Mouse (Mus musculus): Measurements from ENCODE around the gene Cox11.

Gene Cox11

DNA sequence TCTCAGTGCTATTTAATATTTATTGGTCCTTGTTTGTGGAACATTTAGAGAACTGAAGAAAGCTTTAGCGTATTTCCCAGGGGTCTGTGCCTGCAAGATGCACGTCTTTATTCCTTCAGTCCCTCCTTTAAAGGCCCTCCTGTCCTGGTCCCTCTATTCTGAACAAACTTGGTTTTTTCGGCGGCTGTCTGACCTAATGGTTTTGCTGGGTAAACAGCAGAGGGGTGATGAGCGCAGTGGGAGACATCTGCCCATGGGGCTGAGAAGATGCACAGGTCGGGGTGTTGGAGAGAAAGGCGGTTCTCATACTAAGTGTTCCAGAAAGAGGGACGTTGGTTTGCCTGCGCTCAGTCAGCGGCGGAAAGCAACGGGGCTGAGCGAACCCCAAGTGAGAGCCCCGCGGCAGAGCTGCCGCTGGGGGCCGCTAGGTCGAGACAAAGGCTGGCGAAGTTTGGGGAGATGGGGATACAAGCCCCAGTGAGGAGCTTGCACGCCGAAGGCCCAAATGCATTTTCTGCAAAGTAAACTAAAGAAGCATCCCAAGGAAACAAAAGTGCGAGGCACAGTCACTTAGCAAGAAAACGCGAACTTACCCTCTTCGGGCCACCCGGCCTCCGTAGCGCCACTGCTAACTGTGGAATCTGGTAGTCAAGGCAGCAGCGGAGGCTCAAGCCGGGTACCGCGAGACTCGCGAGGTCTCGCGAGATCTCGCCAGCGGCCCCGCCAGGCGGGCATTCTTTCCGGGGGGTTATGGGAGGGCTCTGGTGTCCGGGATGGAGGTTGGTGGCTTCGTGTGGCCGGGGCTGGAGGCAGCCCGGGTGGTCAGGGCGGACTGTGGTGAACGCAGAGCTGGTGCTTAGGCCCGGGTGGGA lies at the start of gene Cox11, which contains the start of gene Stxbp4:
Gene Cox11 (plus strand): TSS at position 734 of the 872 bp plus-strand sequence.
Gene Stxbp4 (minus strand): TSS at position 645 of the 872 bp plus-strand sequence.
- peak; percentile 89 for DNase-seq (ENCODE audit: low spot score)

DNA sequence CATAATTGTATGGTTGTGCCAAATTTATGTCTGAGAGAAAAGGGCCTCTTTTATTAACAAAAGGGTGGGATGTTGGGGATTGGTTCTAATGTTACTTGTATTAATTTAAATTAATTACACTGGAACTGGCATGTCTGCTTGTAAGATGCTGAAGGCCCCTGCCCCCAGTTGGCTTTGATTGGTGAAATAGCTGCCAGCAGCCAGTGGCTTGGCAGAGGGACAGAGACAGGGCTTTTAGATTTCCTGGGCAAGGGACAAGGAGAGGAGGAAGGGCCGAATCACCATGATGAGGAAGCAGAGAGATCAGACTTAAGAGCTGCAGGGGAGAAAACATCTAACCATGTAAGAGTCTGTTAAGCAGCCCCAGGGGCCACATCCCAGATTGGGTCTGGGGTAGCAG lies 47.0 kb upstream of the Cox11 start:
- no peak for DNase-seq (ENCODE audit: low spot score)

DNA sequence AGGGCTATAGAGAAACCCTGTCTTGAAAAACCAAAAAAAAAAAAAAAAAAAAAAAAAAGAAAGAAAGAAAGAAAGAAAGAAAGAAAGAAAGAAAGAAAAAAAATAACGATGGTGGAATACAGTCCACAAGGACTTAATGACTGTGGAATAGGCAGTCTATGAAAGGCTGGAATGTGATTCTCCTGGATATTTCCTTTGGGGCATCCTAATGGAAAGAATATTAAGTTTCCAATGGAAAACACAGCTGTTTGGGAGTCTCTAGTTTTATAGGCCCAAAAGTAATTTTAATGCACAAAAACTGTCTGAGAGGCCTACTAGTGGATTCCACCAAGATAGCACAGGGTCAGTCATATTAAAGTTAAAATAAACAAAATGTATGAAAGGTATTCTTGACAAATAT lies 42.1 kb upstream of the Cox11 start:
- DNase-seq (ENCODE audit: low spot score), result no peak

DNA sequence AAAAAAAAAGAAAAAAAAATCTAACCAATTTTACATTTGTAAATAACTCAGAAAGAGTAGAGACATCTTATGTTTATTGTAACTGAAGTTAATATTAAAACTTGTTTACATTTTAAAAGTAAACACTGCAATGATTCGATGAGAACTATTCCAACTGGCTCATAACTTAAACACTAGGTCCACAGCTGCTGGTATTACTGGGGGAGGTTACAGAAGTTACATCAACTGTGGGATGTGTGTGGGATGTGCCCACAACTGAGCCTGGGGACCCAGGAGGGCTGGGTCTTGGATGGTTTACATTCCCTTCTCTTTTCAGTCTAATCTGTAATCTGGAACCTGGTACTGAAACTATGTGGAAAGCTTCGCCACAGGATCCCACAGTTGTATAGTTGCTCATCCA lies 34.9 kb upstream of the Cox11 start:
- DNase-seq (ENCODE audit: low spot score), result no peak

DNA sequence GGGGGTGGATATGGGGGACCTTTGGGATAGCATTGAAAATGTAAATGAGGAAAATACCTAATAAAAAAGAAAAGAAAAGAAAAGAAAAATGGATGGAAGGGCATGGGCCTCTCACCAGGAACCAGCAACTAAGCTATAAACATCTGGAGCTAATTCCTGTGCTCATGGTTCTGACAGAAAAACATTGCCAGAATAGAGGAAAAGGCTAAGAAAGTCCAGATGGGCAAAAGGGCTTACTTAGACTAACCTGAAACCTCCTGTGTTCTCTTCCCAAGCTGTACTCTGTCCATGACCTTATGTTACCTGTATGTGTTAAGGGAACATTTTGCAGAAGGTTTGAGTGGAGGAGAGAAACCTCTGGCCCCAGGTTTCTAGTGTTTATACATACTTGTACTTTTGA lies 25.9 kb upstream of the Cox11 start:
- DNase-seq (ENCODE audit: low spot score), result no peak

DNA sequence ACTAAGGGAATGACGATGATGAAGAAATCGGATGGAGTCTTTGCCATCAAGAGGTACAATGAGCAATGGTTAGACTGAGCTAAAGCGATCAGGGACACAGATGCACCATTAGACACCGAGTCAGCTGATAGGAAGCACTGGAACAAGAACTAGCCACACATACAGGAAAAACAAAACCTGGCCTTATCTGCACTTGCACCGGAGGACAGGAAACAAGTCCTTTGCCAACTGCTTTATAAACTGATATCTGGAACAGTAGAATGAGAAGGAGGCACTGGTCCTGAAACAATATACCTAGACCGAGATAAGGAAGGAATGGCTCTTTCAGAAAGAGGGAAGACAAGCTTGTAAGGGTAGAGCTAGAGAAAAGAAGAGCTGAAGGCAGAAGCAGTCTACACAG lies 23.2 kb upstream of the Cox11 start:
- no peak for DNase-seq (ENCODE audit: low spot score)

DNA sequence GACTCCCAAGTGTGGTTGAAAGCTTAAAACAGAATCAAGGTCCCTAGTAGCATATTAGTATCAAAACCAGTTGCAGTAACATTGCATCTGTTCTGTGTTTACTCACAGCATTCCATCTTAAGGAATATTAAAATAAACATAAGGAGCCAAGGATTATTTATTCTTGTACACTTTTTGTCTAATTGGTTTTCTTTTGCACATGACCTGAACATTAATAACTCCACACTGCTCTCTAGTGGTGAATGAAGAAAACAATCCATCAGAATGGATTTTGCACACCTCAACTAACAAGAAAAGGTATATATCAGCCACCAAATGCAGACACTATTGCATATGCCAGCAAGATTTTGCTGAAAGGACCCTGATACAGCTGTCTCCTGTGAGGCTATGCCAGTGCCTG lies 21.5 kb upstream of the Cox11 start:
- DNase-seq (ENCODE audit: low spot score), result no peak

DNA sequence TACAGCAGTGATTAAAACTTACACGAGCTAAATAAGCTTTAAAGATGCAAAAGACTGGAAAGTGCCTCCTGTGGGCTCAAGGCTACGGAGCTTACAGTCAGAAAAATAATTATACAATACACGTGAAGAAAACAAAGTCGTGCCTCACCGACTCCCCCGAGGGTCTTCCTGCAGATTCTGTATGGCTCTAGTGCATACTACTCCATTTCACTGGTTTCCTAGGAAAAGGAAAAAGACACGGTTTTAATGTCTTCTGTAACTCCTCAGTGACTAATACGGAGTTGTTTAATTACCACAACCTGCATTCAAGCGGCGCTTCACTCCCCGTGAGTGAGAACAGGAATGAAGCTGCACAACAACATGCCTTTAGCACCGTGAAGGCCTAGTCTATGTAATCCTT lies 15.9 kb upstream of the Cox11 start:
- no peak for DNase-seq (ENCODE audit: low spot score)

DNA sequence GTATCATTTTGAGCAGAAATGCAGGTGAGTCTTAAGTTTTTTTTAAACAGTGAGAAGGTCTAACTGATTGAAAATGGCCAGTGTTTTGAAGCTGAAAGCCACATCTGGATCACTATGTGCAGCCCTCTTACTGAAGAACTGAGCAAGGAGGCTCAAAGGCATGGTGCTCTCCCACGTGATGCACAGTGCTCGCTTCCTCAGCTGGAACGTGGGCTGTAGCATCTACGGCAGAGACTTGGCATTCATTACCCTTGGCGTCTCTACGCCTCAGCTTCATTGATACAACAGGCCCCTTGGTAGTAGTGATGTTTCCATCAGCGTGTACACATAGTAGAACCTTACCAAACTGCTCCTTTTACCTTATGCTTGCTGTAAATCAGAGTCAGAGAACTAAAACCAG lies 15.5 kb upstream of the Cox11 start:
- DNase-seq (ENCODE audit: low spot score), result no peak

DNA sequence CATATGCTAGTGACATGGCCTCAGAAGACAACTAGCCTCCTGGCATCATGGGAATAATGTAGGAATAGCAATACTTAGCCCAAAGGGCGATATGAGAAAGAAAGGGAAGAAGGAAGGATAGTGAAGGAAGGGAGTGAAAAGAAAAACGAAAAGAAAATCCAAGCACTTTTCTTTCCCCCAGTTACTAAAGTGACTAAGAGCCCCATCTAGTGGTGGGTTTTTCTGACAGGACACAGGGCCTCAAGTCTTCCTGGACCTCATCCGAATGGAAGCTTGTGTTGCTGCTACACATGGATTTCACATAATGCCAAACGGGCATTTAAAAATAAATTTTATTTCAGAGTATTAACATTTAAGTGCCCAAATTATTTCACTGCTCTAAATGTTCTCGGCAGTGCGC lies 14.5 kb upstream of the Cox11 start:
- no peak for DNase-seq (ENCODE audit: low spot score)

DNA sequence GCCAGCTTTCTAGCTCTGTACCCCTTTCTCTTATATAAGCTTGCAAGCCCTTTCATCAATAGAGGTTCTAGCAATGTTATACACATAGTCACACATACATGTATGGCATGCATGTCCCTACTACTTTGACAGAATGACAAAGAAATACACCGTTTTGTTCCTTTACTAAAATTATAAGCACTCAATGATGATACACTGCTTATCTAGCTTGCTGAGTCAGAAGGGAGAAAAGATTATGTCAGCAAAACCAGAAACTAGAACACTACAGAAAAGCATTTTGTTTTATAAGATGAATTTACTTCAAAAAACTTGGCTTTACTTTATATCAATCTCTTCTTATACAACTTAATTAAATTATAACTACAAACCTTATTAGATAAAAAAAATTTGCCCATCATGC lies 12.8 kb upstream of the Cox11 start:
- no peak for DNase-seq (ENCODE audit: low spot score)

DNA sequence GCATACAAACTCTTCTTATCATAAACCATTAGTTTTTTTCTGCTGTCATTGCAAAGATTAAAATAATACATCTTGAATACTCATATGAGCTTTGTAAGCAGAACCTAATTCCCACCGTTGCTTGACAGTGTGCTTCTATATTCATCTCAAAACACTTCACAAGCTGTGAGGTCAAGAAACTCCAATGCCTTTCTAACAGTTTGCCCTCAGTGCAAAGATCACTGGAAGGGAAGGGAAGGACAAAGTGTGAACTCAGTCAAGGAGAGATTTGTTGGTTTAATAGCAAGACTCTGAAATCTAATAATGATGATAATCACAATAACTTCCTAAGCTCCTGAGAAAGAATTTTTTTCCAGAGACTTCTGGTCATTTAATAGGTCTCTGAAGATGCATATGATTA lies 10.2 kb upstream of the Cox11 start:
- no peak for DNase-seq (ENCODE audit: low spot score)

DNA sequence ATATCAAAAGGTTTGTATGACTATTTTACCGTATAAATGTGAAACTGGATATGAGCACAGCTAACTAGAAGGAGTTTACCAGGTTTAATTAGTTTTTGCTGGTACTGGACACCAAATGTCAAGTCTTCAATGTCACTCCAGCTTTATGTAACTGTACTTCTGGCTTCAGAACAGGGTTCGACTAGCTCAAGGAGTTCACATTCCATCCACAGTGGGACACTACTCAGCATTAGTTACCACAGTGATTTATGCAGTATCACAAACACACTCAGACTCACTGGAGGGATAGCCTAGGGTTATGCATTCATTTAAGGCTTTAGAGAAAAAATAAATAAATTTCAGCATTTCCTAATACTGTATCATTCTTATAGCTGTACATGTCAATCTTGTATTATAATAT lies 5.5 kb upstream of the Cox11 start:
- no peak for DNase-seq (ENCODE audit: low spot score)

DNA sequence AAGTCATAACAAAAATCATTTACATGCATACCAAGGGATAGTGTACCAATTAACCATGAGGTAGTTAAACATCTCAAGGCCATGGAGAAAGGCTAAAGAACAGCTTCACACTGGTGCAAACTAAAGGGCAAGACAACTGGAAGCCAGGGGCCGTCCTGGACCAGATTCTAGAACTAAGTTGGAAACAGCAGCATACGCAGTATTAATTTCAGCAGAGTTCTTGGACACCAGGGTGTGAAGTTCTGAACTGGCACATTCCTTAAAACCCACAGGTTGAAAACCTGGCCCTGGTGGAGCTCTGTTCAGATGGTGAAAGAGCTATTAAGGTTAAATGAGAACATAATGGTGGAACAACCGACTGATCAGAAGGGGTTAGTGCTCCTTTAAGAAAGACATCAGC lies 3.3 kb upstream of the Cox11 start:
- no peak for DNase-seq (ENCODE audit: low spot score)

DNA sequence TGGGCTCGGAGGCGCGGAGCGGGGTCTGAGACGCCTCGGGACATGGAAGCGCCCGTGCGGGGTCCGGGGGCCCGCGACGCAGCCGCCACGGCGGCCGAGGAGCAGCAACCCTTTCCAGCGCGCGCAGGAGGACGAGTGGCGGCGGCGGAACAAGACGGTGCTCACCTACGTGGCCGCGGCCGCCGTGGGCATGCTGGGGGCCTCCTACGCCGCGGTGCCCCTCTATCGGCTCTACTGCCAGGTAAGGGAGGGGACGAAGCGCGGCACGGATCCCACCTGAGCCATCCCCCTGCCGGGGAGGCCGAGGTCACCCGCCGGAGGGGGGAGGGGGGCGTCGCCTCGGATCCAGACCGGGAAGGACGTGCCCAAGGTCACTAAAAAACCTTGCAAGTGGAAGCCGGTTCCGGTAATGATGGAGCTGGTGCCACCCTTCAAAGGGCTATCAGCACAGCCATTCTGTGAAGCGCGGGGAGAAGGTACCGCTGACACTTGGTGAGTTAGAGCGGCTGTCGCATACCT lies 398 bp downstream of the Cox11 start:
- peak; percentile 17 for DNase-seq (ENCODE audit: low spot score)

DNA sequence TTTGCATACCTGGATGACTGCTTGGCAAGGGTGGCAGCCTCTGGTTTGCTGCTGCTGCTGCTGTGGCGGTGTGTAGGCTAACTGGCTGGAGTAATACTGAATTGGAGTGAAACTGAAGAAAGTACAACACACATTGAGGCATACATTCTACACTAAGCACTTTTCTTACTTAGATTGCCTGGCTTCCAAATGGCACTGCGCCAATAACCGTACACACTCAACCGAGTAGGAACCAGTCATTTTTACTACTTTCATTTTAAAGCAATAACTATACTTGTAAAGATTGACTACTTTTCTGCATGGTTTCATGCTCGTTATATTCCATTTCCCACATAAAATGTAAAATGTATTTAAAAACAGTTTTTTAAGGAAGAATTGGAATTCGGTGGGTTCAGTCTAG lies 11.8 kb downstream of the Cox11 start:
- DNase-seq (ENCODE audit: low spot score), result no peak

DNA sequence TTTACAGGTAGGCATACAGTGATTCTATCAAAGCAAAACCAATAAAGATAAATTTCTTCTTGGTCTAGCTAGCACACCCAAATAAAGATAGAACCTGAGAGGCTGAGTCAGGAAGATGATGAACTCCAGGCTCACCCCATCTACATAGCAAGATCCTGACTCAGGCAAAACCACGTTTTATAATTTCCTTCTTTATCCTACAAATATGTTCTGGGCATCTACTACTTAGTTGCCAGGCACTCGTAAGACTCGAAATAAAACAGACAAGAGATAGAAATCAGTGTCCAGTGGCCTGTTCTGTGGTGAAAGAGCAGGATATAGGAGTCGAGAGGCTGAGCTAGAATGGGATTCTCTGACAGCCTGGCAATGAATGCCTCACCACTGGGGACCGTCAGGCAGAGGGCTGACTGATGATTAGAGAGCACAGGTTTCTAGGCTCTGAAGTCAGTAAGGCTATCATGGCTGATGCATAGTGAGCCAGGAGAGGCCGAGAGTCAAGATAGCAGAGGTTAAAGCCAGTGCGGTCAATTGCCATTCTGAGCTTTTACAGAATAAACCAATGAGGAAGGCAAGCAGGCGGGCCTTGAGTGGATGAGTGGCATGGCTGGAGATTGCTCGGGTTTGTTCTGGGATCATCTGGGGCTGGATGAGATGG lies 12.4 kb downstream of the Cox11 start:
- no peak for DNase-seq (ENCODE audit: low spot score)

DNA sequence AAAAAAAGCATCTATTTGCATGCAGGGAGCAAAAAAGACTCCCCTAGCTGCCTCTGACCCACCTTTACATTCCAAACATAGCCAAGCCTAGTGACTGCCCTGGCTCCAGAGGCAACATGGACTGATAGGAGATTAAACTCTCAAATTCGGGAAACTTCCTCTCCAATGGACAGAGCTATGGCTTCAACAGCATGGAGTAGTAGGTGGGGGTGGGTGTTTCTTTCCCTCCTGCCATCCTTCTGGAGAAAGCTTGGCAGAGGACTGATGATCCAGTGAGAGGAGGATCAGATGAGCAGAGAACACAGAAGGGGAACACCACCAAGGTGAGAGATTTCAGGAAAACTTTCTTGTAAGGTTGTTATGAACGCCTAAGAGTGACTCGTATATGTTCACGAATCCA lies 14.6 kb downstream of the Cox11 start:
- no peak for DNase-seq (ENCODE audit: low spot score)

DNA sequence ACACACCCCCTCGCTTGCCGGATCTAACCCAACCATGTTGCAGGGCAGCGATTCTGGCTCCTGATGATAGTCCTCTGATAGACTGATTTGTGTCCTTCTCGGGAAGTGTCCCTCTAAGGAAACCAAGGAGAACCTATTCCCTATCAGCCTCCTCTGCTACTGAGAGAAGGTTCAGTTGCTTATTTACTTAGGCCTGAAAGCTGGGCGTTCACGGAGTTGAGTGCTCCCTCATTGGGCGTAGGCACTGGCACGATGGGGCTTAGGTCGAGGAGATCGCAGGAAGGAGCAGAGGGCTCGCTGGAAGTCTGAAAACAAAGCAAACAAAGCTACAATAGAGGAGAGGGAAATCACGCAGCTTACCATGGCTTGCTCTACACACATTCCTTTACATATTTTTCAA lies 19.6 kb downstream of the Cox11 start:
- no peak for DNase-seq (ENCODE audit: low spot score)

DNA sequence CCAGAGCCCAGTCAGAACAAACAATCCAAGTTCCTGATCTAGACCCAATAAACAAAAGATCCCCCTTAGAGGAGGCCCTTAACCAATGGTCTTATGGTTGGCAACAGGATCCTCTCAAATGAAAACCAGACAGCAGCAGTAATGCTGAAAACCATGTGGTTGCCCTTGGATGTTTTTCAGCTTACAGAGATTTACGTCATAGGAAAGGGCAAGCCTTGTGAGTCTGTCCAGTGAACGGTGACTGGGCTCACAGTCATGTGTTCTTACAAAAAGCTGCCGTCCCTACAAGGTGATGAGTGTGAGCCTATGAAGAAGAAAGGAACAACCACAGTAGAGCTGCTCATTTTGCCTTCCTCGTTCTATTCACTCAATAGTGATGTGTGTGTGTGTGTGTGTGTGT lies 22.7 kb downstream of the Cox11 start:
- DNase-seq (ENCODE audit: low spot score), result no peak

DNA sequence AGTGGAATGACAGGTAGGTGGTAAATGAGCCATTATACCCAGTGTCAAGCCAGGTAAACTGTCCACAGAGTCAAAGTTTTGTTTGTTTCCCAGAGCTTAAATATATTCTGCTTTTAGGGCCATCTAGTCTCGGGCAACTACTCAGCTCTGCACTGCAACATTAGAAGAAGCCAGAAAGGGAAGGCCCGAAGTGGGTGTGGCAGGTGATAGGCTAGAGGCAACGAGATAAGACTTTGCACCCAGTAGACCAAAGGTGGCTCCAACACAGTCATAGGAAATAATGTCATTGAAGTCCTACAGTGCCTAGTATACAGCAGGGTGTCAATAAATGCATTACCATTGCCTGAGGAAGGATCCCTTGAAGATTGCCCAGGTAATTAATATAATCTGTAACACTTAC lies 25.1 kb downstream of the Cox11 start:
- no peak for DNase-seq (ENCODE audit: low spot score)

DNA sequence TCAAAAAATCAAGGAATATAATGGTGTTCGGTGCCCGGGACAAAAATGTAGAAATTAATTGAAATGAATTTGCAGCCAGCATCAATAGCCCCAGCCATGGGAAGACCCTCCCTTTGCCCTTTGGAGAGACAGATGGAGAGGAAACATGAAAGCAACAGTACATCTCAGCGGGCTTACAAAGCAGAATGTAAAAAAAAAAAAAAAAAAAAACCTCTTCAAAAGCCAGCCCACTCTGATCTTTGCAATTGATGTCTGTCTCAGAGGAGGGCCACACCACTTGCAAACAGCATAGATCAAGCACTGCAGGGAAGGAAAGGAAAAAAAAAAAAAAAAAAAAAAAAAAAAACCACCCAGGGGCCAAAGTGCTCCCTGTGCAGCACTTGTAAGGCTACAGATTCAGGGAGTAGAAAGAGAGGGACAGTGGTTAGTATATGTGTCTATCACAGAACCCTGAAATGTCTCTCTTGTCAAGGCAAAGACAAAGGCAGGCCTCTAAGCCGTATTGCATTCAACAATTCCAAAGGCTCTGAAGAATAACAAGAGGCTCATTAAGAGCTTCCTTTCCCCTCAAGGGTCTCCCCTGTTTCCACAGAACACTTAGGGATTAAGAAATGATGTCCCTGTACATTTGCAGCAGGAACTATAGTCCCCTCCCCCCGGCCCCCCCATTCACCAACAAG lies 25.8 kb downstream of the Cox11 start:
- DNase-seq (ENCODE audit: low spot score), result no peak

Measured in ovary, adult 18-20 months (tissue).